Mouse (Mus musculus) urinary bladder, postnatal 10 days (tissue): ENCODE measurements around the gene Nkain2.
A peak's percentile ranks its signal among the peaks of the same experiment; 100 is the strongest.
"Not testable (repeated sequence)": the region's sequence is repeated elsewhere in the genome, so short reads cannot be mapped to it uniquely, and the experiment has no call there.

Source experiments
- DNase-seq: peaks from one replicate; pipeline ENCODE4 v3.0.0; 2022; ENCODE audit warnings: low spot score

Gene Nkain2

GRCm38 (mm10) chr10:32889652-32890506 lies at the start of gene Nkain2:
TSS of gene Nkain2 (minus strand) at chr10:32890462.
- peak; percentile 9 for DNase-seq

- no peak for DNase-seq
These were observed 49.6 kb upstream of the Nkain2 start for GRCm38 (mm10) chr10:32939853-32940252.

GRCm38 (mm10) chr10:32895093-32895492 lies 4.8 kb upstream of the Nkain2 start:
- no peak for DNase-seq

GRCm38 (mm10) chr10:32890507-32891131 lies 357 bp upstream of the Nkain2 start:
- DNase-seq, result no peak

GRCm38 (mm10) chr10:32881977-32882376 lies 8.3 kb downstream of the Nkain2 start:
- no peak for DNase-seq

GRCm38 (mm10) chr10:32870691-32871406 lies 19.4 kb downstream of the Nkain2 start:
- DNase-seq, result no peak

GRCm38 (mm10) chr10:32869541-32869940 lies 20.7 kb downstream of the Nkain2 start:
- DNase-seq, result no peak

GRCm38 (mm10) chr10:32815210-32815883 lies 74.9 kb downstream of the Nkain2 start:
- no peak for DNase-seq

GRCm38 (mm10) chr10:32796215-32796614 lies 94.0 kb downstream of the Nkain2 start:
- no peak for DNase-seq

GRCm38 (mm10) chr10:32790541-32790940 lies 99.7 kb downstream of the Nkain2 start:
- no peak for DNase-seq

- DNase-seq, result no peak
These were observed 107.4 kb downstream of the Nkain2 start for GRCm38 (mm10) chr10:32782732-32783359.

GRCm38 (mm10) chr10:32738989-32739388 lies 151.3 kb downstream of the Nkain2 start:
- DNase-seq, result no peak

- DNase-seq, result not testable (repeated sequence)
These were observed 183.7 kb downstream of the Nkain2 start for GRCm38 (mm10) chr10:32706579-32706978.

GRCm38 (mm10) chr10:32696661-32697060 lies 193.6 kb downstream of the Nkain2 start:
- DNase-seq, result no peak

- DNase-seq, result no peak
These were observed 205.7 kb downstream of the Nkain2 start for GRCm38 (mm10) chr10:32684548-32684947.

GRCm38 (mm10) chr10:32640256-32640655 lies 250.0 kb downstream of the Nkain2 start:
- DNase-seq, result no peak

- no peak for DNase-seq
These were observed 251.1 kb downstream of the Nkain2 start for GRCm38 (mm10) chr10:32639173-32639572.

GRCm38 (mm10) chr10:32631043-32631442 lies 259.2 kb downstream of the Nkain2 start:
- DNase-seq, result no peak

GRCm38 (mm10) chr10:32604448-32604847 lies 285.8 kb downstream of the Nkain2 start:
- DNase-seq, result no peak

GRCm38 (mm10) chr10:32602798-32603197 lies 287.5 kb downstream of the Nkain2 start:
- no peak for DNase-seq

- DNase-seq, result no peak
These were observed 295.3 kb downstream of the Nkain2 start for GRCm38 (mm10) chr10:32594998-32595397.

- no peak for DNase-seq
These were observed 313.0 kb downstream of the Nkain2 start for GRCm38 (mm10) chr10:32577276-32577580.
